Mouse (Mus musculus) liver (tissue): ENCODE results near the gene Rgcc.
A peak's percentile ranks its signal among the peaks of the same experiment; 100 is the strongest.

Source experiments
- DNase-seq: peaks from one replicate; pipeline ENCODE4 v3.0.0-alpha.2; 2020; ENCODE audit warnings: mixed read lengths

Gene Rgcc

DNA sequence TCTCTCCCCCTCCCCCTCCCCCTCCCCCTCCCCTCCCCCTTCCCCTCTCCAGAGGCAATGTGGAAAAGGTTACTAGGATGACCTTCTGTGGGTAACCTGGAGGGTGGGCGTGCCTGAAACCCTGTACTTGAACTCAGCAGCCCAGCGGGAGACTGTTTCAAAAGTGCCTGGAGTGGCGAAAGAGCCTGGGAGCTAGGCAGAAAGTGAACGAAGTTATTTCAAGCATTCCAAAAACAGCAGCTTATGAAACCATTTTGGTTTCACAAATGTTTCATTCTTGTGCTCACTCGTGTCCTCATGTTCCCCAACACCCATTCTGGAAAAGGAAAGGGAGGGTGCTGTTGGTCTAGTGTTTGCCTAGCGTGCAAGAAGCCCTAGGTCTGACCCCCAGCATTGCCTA lies 1.6 kb downstream of the Rgcc start:
- DNase-seq = peak; percentile 34

GRCm38 (mm10) chr14:79299230-79299629 lies 2.2 kb downstream of the Rgcc start:
- DNase-seq = no peak

DNA sequence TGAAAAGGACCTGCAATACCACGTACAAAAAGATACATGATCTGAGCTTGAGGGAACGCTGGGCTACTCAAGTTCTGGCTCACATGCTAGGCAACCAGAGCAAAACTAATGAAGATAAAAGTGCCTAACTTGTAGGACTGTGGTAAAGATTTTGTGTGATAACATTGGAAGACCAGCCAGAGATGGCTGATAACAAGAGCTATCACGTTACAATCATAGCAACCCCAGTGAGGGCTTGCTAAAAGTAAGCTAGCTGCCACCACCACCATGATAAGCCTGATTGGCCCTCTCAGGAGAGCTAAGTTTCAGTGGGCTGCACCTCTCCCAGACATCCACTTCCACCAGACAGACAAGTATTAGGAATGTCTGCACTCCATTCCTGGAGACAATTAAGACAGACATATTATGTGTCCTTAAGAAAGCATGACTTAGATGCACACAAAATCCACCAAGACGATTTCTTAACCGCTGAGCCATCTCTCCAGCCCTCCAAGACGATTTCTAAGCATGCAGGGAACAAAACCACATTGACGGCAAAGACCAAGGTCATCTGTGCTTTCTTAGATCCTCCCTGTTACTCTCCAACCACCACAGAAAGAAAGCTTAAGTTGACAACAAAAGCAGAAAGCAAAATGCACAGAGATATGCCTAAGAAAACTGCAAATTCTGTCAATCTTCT lies 3.0 kb downstream of the Rgcc start:
- peak; percentile 38 for DNase-seq

- DNase-seq = peak; percentile 50
These were observed 4.6 kb downstream of the Rgcc start for GRCm38 (mm10) chr14:79296836-79297235.

DNA sequence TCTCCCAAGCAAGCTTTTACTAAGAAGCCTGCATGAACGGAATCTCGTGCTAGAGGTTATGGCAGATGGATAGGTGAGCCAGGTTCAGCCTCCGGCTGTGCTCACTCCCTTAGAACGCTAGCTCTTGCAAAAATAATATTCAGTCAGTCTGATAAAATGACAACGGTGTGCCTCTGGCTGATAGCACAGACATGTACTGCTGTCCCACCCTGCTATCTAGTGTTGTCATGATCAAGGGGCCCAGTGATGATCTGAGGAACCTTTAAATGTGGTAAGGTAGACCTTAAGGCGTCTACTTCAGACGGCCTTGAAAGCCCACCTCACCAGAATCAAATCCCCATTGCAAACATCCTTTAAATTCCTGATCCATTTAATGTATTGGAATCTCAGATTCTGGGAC lies 5.2 kb downstream of the Rgcc start:
- peak; percentile 75 for DNase-seq

DNA sequence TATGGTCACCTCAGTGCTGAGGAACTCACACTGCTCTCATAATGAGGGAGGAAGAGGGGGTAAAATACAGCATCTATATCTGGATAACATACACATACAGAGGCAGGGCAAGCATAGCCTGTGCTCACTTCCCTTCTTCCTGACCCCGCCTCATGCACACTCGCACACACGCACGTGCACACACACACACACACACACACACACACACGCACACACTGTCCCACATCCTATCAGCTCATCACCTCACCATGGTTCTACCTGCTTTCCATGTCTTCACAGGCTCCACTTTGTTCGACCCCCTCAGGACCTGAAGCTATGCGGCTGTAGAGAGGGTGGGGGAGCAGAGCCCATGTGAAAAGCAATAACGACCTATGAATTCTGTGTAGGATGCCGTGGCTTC lies 5.9 kb downstream of the Rgcc start:
- peak; percentile 39 for DNase-seq

- DNase-seq = peak; percentile 79
These were observed 6.5 kb downstream of the Rgcc start for GRCm38 (mm10) chr14:79294950-79295349.

GRCm38 (mm10) chr14:79294051-79294814 lies 7.2 kb downstream of the Rgcc start:
- no peak for DNase-seq

DNA sequence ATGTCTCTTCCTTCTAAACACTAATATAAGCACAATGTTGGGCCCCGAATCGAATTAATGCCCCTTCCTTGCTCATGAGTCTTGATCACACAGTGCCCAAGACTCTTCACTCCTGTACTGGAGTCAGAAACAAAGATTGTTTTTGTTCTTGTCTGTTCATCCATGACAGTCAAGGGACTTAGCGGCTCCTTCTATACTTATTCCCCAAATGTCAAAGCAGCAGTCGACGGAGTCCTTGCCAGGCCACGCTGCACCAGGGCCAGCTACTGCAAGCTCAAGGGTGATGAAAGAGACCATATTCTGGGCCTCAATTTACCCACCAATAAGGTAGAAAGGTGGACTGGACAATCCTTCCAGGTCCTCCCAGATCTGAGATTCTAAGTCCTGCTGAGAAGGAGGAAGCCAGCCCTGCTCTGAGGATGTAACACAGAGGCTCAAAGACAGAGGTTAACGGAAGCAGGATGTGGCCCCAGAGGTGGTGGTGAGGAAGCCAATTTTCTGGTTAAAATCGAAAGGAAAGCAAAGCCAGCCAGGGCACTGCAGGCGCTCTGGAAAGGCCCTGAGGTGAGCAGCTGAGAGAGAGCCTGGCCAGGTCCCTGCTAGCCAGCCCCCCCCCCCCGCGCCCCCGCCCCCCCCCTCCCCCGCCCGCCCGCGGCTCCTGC lies 8.2 kb downstream of the Rgcc start:
- peak; percentile 31 for DNase-seq

GRCm38 (mm10) chr14:79291629-79292028 lies 9.8 kb downstream of the Rgcc start:
- no peak for DNase-seq

- no peak for DNase-seq
These were observed 10.6 kb downstream of the Rgcc start for GRCm38 (mm10) chr14:79290683-79291425.

- DNase-seq = peak; percentile 36
These were observed 11.5 kb downstream of the Rgcc start for GRCm38 (mm10) chr14:79289909-79290308.

- DNase-seq = peak; percentile 67
These were observed 13.2 kb downstream of the Rgcc start for GRCm38 (mm10) chr14:79288280-79288679.

DNA sequence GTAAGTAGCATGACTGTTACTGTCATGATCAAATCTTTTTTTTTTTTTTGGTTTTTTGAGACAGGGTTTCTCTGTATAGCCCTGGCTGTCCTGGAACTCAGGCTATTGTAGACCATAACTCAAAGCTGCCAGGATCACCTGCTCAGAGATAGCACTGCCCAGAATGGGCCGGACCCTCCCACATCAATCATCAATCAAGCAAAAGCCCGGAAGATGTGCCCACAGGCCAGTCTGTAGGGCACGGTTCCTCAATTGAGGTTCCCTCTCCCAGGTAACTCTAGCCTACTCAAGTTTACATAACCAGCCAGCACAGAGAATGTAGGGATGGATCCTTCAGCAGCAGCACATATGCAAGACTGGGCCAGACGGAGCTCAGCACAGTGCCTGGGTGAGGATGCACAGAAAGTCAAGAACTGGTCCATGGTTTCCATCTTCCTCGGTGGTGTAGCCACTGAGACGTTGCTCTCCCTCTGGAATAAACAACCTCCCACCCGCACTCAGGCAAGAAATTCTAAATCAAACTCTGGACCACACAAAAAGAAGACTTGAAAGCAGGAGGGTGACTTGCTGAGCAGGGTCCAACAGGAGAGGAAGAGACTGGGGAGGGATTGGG lies 14.1 kb downstream of the Rgcc start:
- DNase-seq = no peak

DNA sequence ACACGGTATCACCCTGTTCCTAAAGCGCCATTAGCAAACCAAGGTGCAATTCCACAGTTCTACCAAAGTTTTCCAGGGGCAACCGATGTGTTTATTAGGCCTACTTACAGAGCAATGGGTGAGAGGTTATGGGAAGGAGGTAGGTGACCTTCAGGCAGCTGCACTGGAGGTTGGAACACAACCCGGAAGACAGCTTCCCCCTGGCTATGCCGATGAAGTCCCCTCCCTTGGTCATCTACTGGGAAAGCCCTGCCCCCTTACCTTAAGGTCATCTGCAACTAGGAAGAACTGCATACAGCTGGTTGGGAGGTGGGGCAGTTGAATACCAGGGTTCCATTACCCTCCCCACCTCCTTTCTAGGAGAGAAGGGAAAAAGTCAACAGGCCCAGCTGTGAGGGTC lies 15.9 kb downstream of the Rgcc start:
- DNase-seq = no peak

GRCm38 (mm10) chr14:79284616-79285015 lies 16.8 kb downstream of the Rgcc start:
- DNase-seq = no peak

- no peak for DNase-seq
These were observed 17.5 kb downstream of the Rgcc start for GRCm38 (mm10) chr14:79283952-79284351.

DNA sequence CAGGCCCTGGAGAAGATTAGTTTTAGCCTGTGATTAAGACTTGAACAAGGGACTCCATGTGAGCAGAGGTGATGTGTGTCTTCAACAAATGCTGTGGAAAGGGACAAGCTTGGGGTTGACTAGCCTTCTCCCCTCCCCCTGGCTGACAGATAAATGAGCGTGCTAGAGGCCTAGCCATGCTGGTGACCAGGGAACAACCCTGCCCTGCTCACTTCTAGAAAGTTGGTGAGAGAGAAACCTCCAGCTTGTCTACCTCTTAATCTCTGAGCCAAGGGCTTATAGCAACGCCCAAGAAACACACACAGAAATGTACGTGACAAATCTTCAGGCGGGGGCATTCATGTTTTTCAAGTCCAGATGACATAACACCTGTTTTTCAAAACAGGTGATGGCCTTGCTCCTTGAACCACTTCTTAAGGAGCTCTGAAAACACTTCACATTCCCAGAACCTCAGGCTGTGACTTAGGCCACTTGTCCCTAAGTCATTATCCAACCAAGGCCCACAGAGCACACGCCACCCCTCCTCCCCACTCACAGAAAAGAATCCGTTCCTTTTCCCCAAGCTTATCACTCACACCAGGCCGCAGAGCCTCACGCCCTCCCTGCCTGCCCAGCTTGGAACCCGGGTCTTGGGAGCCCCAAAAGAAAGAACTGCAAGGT lies 19.4 kb downstream of the Rgcc start:
- DNase-seq = peak; percentile 29

GRCm38 (mm10) chr14:79280456-79280855 lies 21.0 kb downstream of the Rgcc start:
- no peak for DNase-seq

GRCm38 (mm10) chr14:79279494-79279893 lies 22.0 kb downstream of the Rgcc start:
- DNase-seq = no peak

- DNase-seq = no peak
These were observed 22.5 kb downstream of the Rgcc start for GRCm38 (mm10) chr14:79278927-79279326.

- no peak for DNase-seq
These were observed 23.5 kb downstream of the Rgcc start for GRCm38 (mm10) chr14:79277922-79278321.
